Mouse (Mus musculus): ENCODE measurements at regions not wholly inside any gene's neighbourhood (a gene's known extent, or its start where the extent isn't known, plus 50 kb on each side); places are given as distances from the start of the nearest gene placed in this dataset.

GRCm38 (mm10) chr5:101172782-101173181, 327.3 kb downstream of the Gpat3 start:
- no peak for TF ChIP-seq EP300 (IDR thresholded peaks at IDR 0.05; ENCODE audit: low read depth in 1 of 2, low read length in 2 of 2)
- TF ChIP-seq POLR2AphosphoS2 (IDR thresholded peaks at IDR 0.05; ENCODE audit: low read length), result no peak
- TF ChIP-seq TAL1 (IDR thresholded peaks at IDR 0.05; ENCODE audit: low read length), result no peak
- no peak for TF ChIP-seq E2F4 (IDR thresholded peaks at IDR 0.05; ENCODE audit: borderline replicate concordance, low read depth, low read length)
- no peak for TF ChIP-seq CTCF (IDR thresholded peaks at IDR 0.05 in 2 of 3, conservative IDR thresholded peaks at IDR 0.05 in 1 of 3; ENCODE audit: control insufficient read depth in 1 of 3, insufficient read depth in 1 of 3, low read depth in 2 of 3, low read length in 3 of 3, poor library complexity in 1 of 3, severe bottlenecking in 1 of 3)
- no peak for TF ChIP-seq NRF1 (IDR thresholded peaks at IDR 0.05; ENCODE audit: insufficient read depth, low read depth, low read length, poor library complexity, severe bottlenecking)
- no peak for TF ChIP-seq RCOR1 (IDR thresholded peaks at IDR 0.05; ENCODE audit: low read depth, low read length)
